Mouse (Mus musculus) cerebellum, adult 2 months (tissue): ENCODE measurements around the gene Crim1. TPM values are rescaled to one million over a fixed set of nuclear protein-coding genes. Genes with fewer than 3 reads are reported as not detected.

Experiments
- DNase-seq, 2 experiments: peaks; one replicate each; pipeline ENCODE4 v3.0.0; 2021
- H3K27ac ChIP-seq: fragments of 200-500 bp; 2 replicates; pipeline ENCODE4 v1.5.1; 2012; ENCODE audit warnings: low read length, control low read depth, inconsistent platforms; ENCODE audit not compliant: insufficient read depth
- H3K27me3 ChIP-seq: fragments of 200-500 bp; 2 replicates; pipeline ENCODE4 v1.6.1; 2012; ENCODE audit warnings: inconsistent platforms, mild to moderate bottlenecking, low read length, moderate library complexity; ENCODE audit not compliant: control insufficient read depth, insufficient read depth
- H3K4me1 ChIP-seq: fragments of 200-500 bp; 2 replicates; pipeline ENCODE4 v1.6.1; 2011; ENCODE audit warnings: low read length; ENCODE audit not compliant: control insufficient read depth, insufficient read depth
- H3K4me3 ChIP-seq: fragments of 200-500 bp; replicated peaks from 2 replicates; pipeline ENCODE3; 2011; ENCODE audit warnings: mild to moderate bottlenecking, low read depth, low read length, control low read depth; ENCODE audit not compliant: insufficient read depth
- CTCF ChIP-seq: fragments of 200-500 bp; IDR thresholded peaks from 2 replicates; pipeline ENCODE4 v1.5.1; 2011; ENCODE audit warnings: low read depth, mild to moderate bottlenecking, control low read depth, low read length, moderate library complexity, borderline replicate concordance; ENCODE audit not compliant: insufficient read depth
- POLR2A ChIP-seq: fragments of 200-500 bp; IDR thresholded peaks from 2 replicates; pipeline ENCODE4 v1.6.1; 2011; ENCODE audit warnings: low read length, control low read depth, borderline replicate concordance; ENCODE audit not compliant: insufficient read depth
- WGBS: fragments of 180-500 bp; shearing (Covaris S2); methylation state at CpG from one replicate; pipeline ENCODE4 v1.1.7; 2018; 5-methylcytosine and 5-hydroxymethylcytosine counted together
- polyA plus RNA-seq: library from polyadenylated mRNA; depleted of rRNA; stranded (reverse); fragments of >200 nt; gene quantifications from 2 replicates; pipeline ENCODE4 v1.2.3, GENCODE M21; 2012

Gene Crim1
- polyA plus RNA-seq, 1 experiment: 34.4 TPM

- 88% methylated on average over 3 of the region's 3 CpGs for WGBS
These were observed 128.2 kb downstream of the Crim1 start for GRCm38 (mm10) chr17:78328287-78328686.

DNA sequence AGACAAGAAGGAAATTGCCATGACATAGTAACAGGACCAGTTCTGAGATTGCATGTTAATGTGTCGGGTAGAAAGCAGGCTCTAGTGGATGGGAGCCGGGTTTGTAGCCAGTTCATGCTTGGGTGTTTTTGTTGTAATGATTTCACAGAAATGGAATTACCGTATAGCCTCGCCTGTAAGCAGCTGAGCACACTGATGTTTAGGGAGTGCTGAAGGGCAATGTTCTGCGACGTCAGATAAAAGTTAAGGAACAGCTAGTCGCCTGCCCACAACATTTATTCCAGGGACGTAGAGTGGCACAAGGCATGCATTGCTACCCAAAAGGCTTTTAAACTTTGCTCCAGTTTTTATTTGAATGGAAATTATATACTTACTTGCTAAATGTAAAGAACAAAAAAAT, 131.4 kb downstream of the Crim1 start:
- Histone ChIP-seq H3K4me1 (no peaks in the 10 kb centered on the region), H3K4me3 (no peak overlapping the region), H3K27me3 (no peaks in the 10 kb centered on the region), H3K27ac (no peak overlapping the region)
- TF ChIP-seq POLR2A (no peak), CTCF (no peak)
- WGBS: 91% methylated on average over 8 of the region's 8 CpGs
- no peak for DNase-seq

More at GRCm38 (mm10) chr17:78328287-78328686, 128.2 kb downstream of the Crim1 start:
- no peaks in the 10 kb centered on the region for H3K4me1 ChIP-seq
- no peaks in the 10 kb centered on the region for H3K27me3 ChIP-seq
- no peak for DNase-seq
- TF ChIP-seq CTCF (no peak), POLR2A (no peak)
- H3K4me3 ChIP-seq: no peak overlapping the region
- no peak overlapping the region for H3K27ac ChIP-seq

GRCm38 (mm10) chr17:78333275-78333674, 133.2 kb downstream of the Crim1 start:
- WGBS: 97% methylated on average over 10 of the region's 10 CpGs
- TF ChIP-seq CTCF: no peak
- TF ChIP-seq POLR2A: no peak
- no peak for DNase-seq
- H3K4me1 ChIP-seq: no peaks in the 10 kb centered on the region
- H3K27ac ChIP-seq: no peak overlapping the region
- no peaks in the 10 kb centered on the region for H3K27me3 ChIP-seq
- no peak overlapping the region for H3K4me3 ChIP-seq

GRCm38 (mm10) chr17:78335250-78335649, 135.2 kb downstream of the Crim1 start:
- Histone ChIP-seq H3K27ac (no peak overlapping the region), H3K4me3 (no peak overlapping the region), H3K27me3 (no peaks in the 10 kb centered on the region), H3K4me1 (no peaks in the 10 kb centered on the region)
- 82% methylated on average over 8 of the region's 8 CpGs for WGBS
- TF ChIP-seq CTCF (no peak), POLR2A (no peak)
- DNase-seq: no peak

DNA sequence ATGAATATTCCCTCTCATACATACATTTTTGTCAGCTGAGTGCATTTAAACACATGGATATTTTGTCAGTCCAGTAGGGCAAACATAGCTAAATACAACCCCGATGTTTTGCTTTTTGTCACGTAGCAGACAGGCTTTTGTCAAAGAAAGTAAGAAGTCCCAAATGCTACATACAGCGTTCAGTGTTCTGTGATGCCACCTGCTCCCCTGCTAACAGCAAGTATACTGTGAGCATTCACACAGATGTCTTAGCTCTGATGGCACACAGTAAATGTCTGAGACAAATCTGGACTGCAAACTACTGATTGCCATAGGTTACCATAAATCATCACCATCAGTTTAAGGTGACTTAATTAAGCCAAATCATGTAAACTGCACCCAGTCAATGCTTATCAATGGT, 143.6 kb downstream of the Crim1 start:
- WGBS: 89% methylated on average over 3 of the region's 3 CpGs

DNA sequence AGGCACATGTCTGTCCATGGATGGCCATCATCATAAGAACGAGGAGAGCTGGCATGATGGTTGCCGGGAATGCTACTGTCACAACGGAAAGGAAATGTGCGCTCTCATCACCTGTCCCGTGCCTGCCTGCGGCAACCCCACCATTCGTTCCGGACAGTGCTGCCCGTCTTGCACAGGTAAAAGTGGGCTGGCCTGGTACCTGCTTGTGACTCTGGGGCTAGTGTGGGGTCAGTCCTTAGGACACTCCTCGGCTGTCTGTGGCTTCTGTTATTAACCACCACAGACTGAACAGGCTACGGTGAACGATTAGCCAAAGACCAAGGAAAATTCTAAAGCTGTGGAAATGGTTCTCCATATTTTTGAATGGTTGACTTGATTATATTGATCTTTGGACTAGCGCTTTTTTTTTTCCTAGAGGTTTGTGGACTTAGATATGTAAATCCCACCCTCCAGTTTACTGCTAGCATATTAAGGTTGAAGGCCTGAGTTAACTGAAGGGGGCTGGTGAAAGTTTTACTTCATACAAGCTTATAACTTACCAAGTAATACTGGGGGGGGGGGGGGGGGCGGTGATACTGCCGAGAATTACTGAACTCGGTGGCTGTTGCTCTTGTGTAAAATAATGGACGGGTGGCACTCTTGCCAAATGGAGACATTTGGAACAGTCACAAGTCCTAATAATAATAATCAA, 147.2 kb downstream of the Crim1 start:
- Histone ChIP-seq H3K27me3 (no peaks in the 10 kb centered on the region), H3K27ac (no peak overlapping the region), H3K4me1 (no peaks in the 10 kb centered on the region), H3K4me3 (no peak overlapping the region)
- TF ChIP-seq POLR2A (no peak), CTCF (no peak)
- WGBS: 89% methylated on average over 17 of the region's 17 CpGs
- no peak for DNase-seq

More for the DNA sequence above, 143.6 kb downstream of the Crim1 start:
- Histone ChIP-seq H3K4me1 (no peaks in the 10 kb centered on the region), H3K27ac (no peak overlapping the region), H3K4me3 (no peak overlapping the region), H3K27me3 (no peaks in the 10 kb centered on the region)
- no peak for TF ChIP-seq CTCF
- no peak for TF ChIP-seq POLR2A
- DNase-seq: no peak

DNA sequence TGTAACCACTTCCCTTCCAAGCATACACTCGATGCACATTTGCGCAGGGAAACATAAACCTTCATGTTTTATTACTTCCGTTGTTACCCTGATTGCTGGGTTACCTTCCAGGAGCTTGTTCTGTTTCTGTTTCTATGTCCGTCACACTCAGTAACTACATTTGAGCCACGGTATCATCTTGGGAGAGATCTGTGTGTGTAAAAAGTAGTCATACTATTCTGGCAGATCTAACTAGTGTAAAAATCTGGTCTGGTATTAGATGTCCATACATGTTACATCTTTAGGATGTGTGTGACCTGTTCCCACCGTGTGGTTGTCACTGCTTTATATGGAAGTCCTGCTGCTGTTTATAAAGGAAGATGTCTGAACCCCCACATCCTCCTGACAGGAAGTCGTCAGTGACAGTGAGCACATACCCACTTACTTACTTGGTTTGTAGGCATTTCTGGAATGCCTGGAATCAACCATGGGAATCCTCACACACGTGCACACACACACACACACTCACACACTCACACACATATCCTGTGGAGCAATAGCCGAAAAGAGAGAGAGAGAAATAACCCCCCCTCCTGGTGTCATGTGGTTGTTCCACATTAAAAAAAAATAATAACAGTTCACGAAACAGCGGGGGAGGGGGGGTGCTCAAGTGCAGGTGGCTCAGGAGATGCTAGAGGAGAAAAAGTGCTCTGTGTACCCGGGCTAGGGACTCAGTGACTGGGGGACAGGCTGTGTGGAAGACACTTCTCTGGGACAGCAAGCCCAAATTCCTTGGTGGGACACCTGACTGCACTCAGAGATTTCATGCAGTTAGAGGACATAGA, 151.8 kb downstream of the Crim1 start:
- TF ChIP-seq CTCF (no peak), POLR2A (no peak)
- Histone ChIP-seq H3K4me3 (no peak overlapping the region), H3K27ac (no peak overlapping the region), H3K27me3 (no peaks in the 10 kb centered on the region), H3K4me1 (no peaks in the 10 kb centered on the region)
- no peak for DNase-seq
- 82% methylated on average over 12 of the region's 12 CpGs for WGBS

DNA sequence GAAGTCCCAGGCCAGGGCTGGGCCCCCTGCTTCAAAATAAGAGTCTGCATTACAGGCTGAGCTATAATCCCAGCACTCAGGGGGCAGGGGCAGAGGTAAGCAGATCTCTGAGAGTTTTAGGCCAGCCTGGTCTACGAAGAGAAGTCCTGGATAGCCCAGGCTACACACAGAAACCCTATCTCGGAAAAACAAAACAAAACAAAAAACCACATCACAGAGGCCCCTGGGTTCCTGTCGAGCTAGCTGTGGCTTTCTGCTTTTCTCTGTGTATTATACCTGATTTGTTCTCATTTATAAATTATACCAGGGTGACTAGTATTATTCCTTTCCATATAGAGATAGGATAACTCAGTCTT, 152.4 kb downstream of the Crim1 start:
- Histone ChIP-seq H3K27ac (no peak overlapping the region), H3K4me3 (no peak overlapping the region), H3K4me1 (no peaks in the 10 kb centered on the region), H3K27me3 (no peaks in the 10 kb centered on the region)
- TF ChIP-seq POLR2A: no peak
- TF ChIP-seq CTCF: no peak
- DNase-seq: no peak
- 94% methylated on average over 3 of the region's 3 CpGs for WGBS
